Comparison of ENCODE assay signal across 8 mouse cellular contexts in the genomic region with DNA sequence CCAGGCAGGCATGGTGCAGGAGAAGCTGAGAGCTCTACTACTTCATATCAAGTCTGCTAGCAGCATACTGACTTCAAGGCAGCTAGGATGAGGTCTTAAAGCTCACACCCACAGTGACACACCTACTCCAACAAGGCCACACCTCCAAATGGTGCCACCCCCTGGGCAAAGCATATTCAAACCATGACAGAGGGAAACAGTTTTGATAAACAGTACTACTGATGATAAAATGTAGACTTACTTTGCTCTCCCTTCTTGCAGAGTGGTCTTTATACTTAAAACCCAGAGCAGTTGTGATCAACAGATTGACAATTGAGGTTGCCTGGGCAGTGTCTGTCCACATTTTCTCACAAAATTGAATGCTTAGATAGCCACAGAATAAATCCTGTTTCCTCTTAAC. TPM values are rescaled to one million over a fixed set of nuclear protein-coding genes. Genes with fewer than 3 reads are reported as not detected.
DNase-seq lines count a peak whose midpoint lies in the region; ATAC-seq and TF ChIP-seq lines count a peak whose summit lies in the region.

No protein-coding gene starts in this region.

- peak overlapping the region; percentile 94 for H3K27ac ChIP-seq in embryonic facial prominence, embryonic 13.5 days
- peak overlapping the region; percentile 71 for H3K27ac ChIP-seq in hindbrain, embryonic 14.5 days
- peak overlapping the region; percentile 78 for H3K27ac ChIP-seq in stomach, embryonic 14.5 days (ENCODE audit: low read length)

- H3K36me3 ChIP-seq in embryonic facial prominence, embryonic 13.5 days, result peaks cover 16% of the 10 kb centered on the region
- H3K36me3 ChIP-seq in hindbrain, embryonic 14.5 days (replicated peaks; ENCODE audit: control insufficient read depth, insufficient read depth), result peaks cover 26% of the 10 kb centered on the region
- peaks cover 16% of the 10 kb centered on the region for H3K36me3 ChIP-seq in stomach, embryonic 14.5 days (ENCODE audit: control insufficient read depth, insufficient read depth, low read length)

- H3K27me3 ChIP-seq in embryonic facial prominence, embryonic 13.5 days, result no peaks in the 10 kb centered on the region
- no peaks in the 10 kb centered on the region for H3K27me3 ChIP-seq in hindbrain, embryonic 14.5 days (ENCODE audit: control insufficient read depth, insufficient read depth, low read length)
- H3K27me3 ChIP-seq in stomach, embryonic 14.5 days (ENCODE audit: control insufficient read depth, insufficient read depth, low read length), result no peaks in the 10 kb centered on the region

- peak overlapping the region; percentile 69; the same call in 1 of the 2 replicates for H3K9ac ChIP-seq in embryonic facial prominence, embryonic 13.5 days
- H3K9ac ChIP-seq in hindbrain, embryonic 14.5 days, result peak overlapping the region; percentile 74
- peak overlapping the region; percentile 18; the same call in 1 of the 2 replicates for H3K9ac ChIP-seq in stomach, embryonic 14.5 days (replicated peaks; ENCODE audit: low read depth, low read length)

- peak overlapping the region; percentile 79 for H3K4me3 ChIP-seq in embryonic facial prominence, embryonic 13.5 days
- H3K4me3 ChIP-seq in hindbrain, embryonic 14.5 days (replicated peaks; ENCODE audit: low read length), result peak overlapping the region; percentile 55
- H3K4me3 ChIP-seq in lung, adult 2 months (replicated peaks; ENCODE audit: extremely low read depth, low read depth, low read length), result no peak overlapping the region
- H3K4me3 ChIP-seq in stomach, embryonic 14.5 days (ENCODE audit: low read depth, low read length), result 0 out of 2 replicates have a peak overlapping the region, but pooled peaks have one; percentile 90

- H3K4me2 ChIP-seq in embryonic facial prominence, embryonic 13.5 days, result peak overlapping the region; percentile 72
- H3K4me2 ChIP-seq in hindbrain, embryonic 14.5 days (replicated peaks), result peak overlapping the region; percentile 63
- peak overlapping the region; percentile 40 for H3K4me2 ChIP-seq in stomach, embryonic 14.5 days (replicated peaks; ENCODE audit: low read depth, low read length)

- ATAC-seq in cerebellum, adult (ENCODE audit: insufficient number of reproducible peaks, low FRiP score, low TSS enrichment), result no peak
- ATAC-seq in embryonic facial prominence, embryonic 13.5 days (ENCODE audit: insufficient number of reproducible peaks, insufficient read depth, low FRiP score, low TSS enrichment, low read depth), result no peak
- no peak for ATAC-seq in hindbrain, embryonic 14.5 days (ENCODE audit: low FRiP score)
- ATAC-seq in stomach, embryonic 14.5 days (ENCODE audit: insufficient number of reproducible peaks, insufficient read depth, low FRiP score, low read depth), result no peak

- H3K9me3 ChIP-seq in embryonic facial prominence, embryonic 13.5 days, result no peaks in the 10 kb centered on the region
- no peaks in the 10 kb centered on the region for H3K9me3 ChIP-seq in hindbrain, embryonic 14.5 days (ENCODE audit: control insufficient read depth, low read length)
- H3K9me3 ChIP-seq in stomach, embryonic 14.5 days (ENCODE audit: control insufficient read depth, low read depth, low read length), result no peaks in the 10 kb centered on the region

- no peak for TF ChIP-seq CTCF in lung, adult 2 months (IDR thresholded peaks at IDR 0.05; ENCODE audit: insufficient read depth, low read length)

- TF ChIP-seq POLR2A in lung, adult 2 months (IDR thresholded peaks at IDR 0.05; ENCODE audit: borderline replicate concordance, extremely low read depth, low read depth, low read length), result no peak

- H3K4me1 ChIP-seq in embryonic facial prominence, embryonic 13.5 days, result peaks cover 26% of the 10 kb centered on the region
- peaks cover 18% of the 10 kb centered on the region for H3K4me1 ChIP-seq in hindbrain, embryonic 14.5 days (replicated peaks; ENCODE audit: control insufficient read depth, insufficient read depth, low read length)
- peaks cover 4% of the 10 kb centered on the region for H3K4me1 ChIP-seq in lung, adult 2 months (ENCODE audit: control insufficient read depth, insufficient read depth, low read length)
- H3K4me1 ChIP-seq in stomach, embryonic 14.5 days (ENCODE audit: control insufficient read depth, insufficient read depth, low read length), result peaks cover 11% of the 10 kb centered on the region; the same call in 1 of the 2 replicates

- DNase-seq in cerebellum, adult 11 months, result peak; percentile 16
- DNase-seq in B cell, adult 2 months, result peak; percentile 49 to 59
- DNase-seq in hindbrain, embryonic 14.5 days (ENCODE audit: low spot score), result no peak
- DNase-seq in lung, adult 2 months, result peak; percentile 20
- DNase-seq in urinary bladder, postnatal 10 days (ENCODE audit: low spot score), result no peak

RNA-seq across cellular contexts. Expression of gene Anapc4, which starts 0.8 kb away (rescaled TPM):
- 118 and 122 TPM in 2 replicates for polyA plus RNA-seq in embryonic facial prominence, embryonic 13.5 days (2015; fragmentation: Nextera tagmentation; extraction: Ambion mirVana)
- 116 and 117 TPM in 2 replicates for polyA plus RNA-seq in hindbrain, embryonic 14.5 days (2014; fragmentation: Nextera tagmentation; extraction: Ambion mirVana)
- polyA plus RNA-seq in lung, adult 2 months (2012; rRNA removed), result 13.7 and 29.9 TPM in 2 replicates
- 98.7 and 110 TPM in 2 replicates for polyA plus RNA-seq in stomach, embryonic 14.5 days (2014; fragmentation: Nextera tagmentation; extraction: Ambion mirVana)

RNA-seq across cellular contexts. Expression of gene Zcchc4, which starts 57.8 kb away (rescaled TPM):
- 19.2 and 20.0 TPM in 2 replicates for polyA plus RNA-seq in embryonic facial prominence, embryonic 13.5 days (2015; fragmentation: Nextera tagmentation; extraction: Ambion mirVana)
- 9.3 and 11.0 TPM in 2 replicates for polyA plus RNA-seq in hindbrain, embryonic 14.5 days (2014; fragmentation: Nextera tagmentation; extraction: Ambion mirVana)
- polyA plus RNA-seq in lung, adult 2 months (2012; rRNA removed), result 4.8 and 7.2 TPM in 2 replicates
- polyA plus RNA-seq in stomach, embryonic 14.5 days (2014; fragmentation: Nextera tagmentation; extraction: Ambion mirVana), result 15.8 and 15.9 TPM in 2 replicates

Comparison
In these comparisons a context has a peak if more than half of its experiments do, and no peak if none do; other contexts are left out.
1. DNase-seq: peak in cerebellum, adult 11 months (single experiment), B cell, adult 2 months (2 of 2) and lung, adult 2 months (single experiment); none in hindbrain, embryonic 14.5 days (single experiment) and urinary bladder, postnatal 10 days (single experiment).
2. H3K9ac ChIP-seq: peak in every context shown above with its lines; median percentile 74 in hindbrain, embryonic 14.5 days; 69 in embryonic facial prominence, embryonic 13.5 days; 18 in stomach, embryonic 14.5 days.
3. Peak in every context shown above with its lines, with median percentiles within 50 percentile points of each other: H3K27ac ChIP-seq and H3K4me2 ChIP-seq.